Mouse (Mus musculus) liver, embryonic 15.5 days (tissue): ENCODE data around the gene Rnf181. TPM values are rescaled to one million over a fixed set of nuclear protein-coding genes. Genes with fewer than 3 reads are reported as not detected.
A peak's percentile ranks its signal among the peaks of the same experiment; 100 is the strongest.

Experiments used
- ATAC-seq: fragments of 200-750 bp; cut with Nextera tagmentation; 2 replicates; pipeline ENCODE4 v1.8.0; 2017; ENCODE audit warnings: moderate number of reproducible peaks, mild to moderate bottlenecking, moderate library complexity; ENCODE audit not compliant: insufficient read depth
- H3K27ac ChIP-seq: fragments of 300-500 bp; sonication (generic); replicated peaks from 2 replicates; pipeline ENCODE4 v1.5.1; 2015; ENCODE audit warnings: mild to moderate bottlenecking, inconsistent platforms
- H3K27me3 ChIP-seq: fragments of 300-500 bp; sonication (generic); 2 replicates; pipeline ENCODE4 v1.6.1; 2015; ENCODE audit warnings: mild to moderate bottlenecking, inconsistent platforms
- H3K36me3 ChIP-seq: fragments of 300-500 bp; sonication (generic); replicated peaks from 2 replicates; pipeline ENCODE4 v1.6.1; 2015; ENCODE audit warnings: moderate library complexity, mild to moderate bottlenecking, inconsistent platforms
- H3K4me1 ChIP-seq: fragments of 300-500 bp; sonication (generic); replicated peaks from 2 replicates; pipeline ENCODE4 v1.6.1; 2015; ENCODE audit warnings: inconsistent platforms
- H3K4me2 ChIP-seq: fragments of 300-500 bp; sonication (generic); 2 replicates; pipeline ENCODE4 v1.6.1; 2015; ENCODE audit warnings: moderate library complexity, mild to moderate bottlenecking, inconsistent platforms
- H3K4me3 ChIP-seq: fragments of 300-500 bp; sonication (generic); replicated peaks from 2 replicates; pipeline ENCODE4 v1.5.1; 2015; ENCODE audit warnings: mild to moderate bottlenecking, inconsistent platforms
- H3K9ac ChIP-seq: fragments of 300-500 bp; sonication (generic); 2 replicates; pipeline ENCODE4 v1.6.1; 2015; ENCODE audit warnings: moderate library complexity, mild to moderate bottlenecking, inconsistent platforms
- H3K9me3 ChIP-seq: fragments of 300-500 bp; sonication (generic); replicated peaks from 2 replicates; pipeline ENCODE4 v1.6.1; 2016; ENCODE audit warnings: inconsistent platforms
- WGBS: fragments of 180-500 bp; shearing (Covaris S2); methylation state at CpG from one replicate; pipeline ENCODE4 v1.1.7; 2015; ENCODE audit warnings: mixed read lengths; ENCODE audit not compliant: insufficient replicate concordance; 5-methylcytosine and 5-hydroxymethylcytosine counted together
- polyA plus RNA-seq: library from polyadenylated mRNA; unstranded; fragments of >200 nt; fragmentation: Nextera tagmentation; extraction: Ambion mirVana; gene quantifications from 2 replicates; pipeline ENCODE4 v1.2.1, GENCODE M21; 2015

The Rnf181 gene
- polyA plus RNA-seq, 1 experiment from 2014 or later = 82.5 TPM

DNA sequence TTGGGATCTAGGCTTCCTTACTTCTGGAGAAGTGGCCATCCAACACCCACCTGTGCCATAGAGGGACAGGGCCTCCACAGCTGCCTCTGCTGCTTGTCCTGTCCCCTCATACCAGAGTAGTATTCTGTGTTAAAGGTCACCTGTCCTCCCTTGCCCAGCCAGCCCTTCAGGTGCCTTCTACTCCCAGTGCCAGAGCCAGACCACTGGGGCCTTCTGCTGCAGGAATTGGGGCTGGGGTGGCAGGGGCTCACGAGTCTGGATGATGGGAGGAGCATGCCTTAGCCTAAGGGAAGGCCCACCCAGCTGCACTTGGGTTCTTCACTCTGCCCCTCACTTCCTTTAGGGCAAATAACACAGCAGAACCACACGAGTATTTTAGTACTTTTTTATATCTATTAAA lies 7.4 kb downstream of the Rnf181 start:
- H3K27me3 ChIP-seq = peaks cover 31% of the 10 kb centered on the region
- no peak for ATAC-seq
- peaks cover 44% of the 10 kb centered on the region for H3K36me3 ChIP-seq
- no peaks in the 10 kb centered on the region for H3K9me3 ChIP-seq
- H3K4me1 ChIP-seq = peaks cover 89% of the 10 kb centered on the region
- no peak overlapping the region for H3K9ac ChIP-seq
- no peak overlapping the region for H3K27ac ChIP-seq
- no peak overlapping the region for H3K4me3 ChIP-seq
- H3K4me2 ChIP-seq = no peak overlapping the region
- WGBS = 72% methylated on average over 2 of the region's 2 CpGs

DNA sequence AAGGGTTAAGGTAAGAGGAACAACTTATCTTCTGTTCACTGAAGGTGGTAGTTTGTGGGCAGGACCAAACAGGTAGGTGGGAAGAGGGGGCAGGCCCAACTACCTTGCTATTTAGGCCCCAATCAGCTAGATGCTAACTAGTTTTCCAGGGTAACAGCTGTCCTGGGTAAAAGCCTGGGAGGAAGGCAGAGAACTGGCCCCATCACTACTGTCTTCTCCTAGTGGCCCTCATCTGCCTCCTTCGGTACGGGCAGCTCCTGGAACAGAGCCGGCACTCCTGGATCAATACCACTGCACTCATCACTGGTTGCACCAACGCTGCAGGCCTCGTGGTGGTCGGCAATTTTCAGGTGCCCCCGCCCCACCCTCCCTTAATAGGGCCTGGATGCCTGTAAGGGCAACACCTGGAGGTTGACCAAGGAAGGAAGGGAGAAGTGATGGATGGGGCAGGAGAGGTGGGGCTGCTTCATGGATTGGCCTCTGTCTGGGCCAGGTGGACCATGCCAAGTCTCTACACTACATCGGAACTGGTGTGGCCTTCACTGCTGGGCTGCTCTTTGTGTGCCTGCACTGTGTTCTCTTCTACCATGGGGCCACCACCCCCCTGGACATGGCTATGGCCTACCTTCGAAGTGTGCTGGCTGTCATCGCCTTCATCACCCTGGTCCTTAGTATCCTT lies 8.5 kb downstream of the Rnf181 start:
- 81% methylated on average over 10 of the region's 10 CpGs for WGBS
- Histone ChIP-seq H3K9me3 (no peaks in the 10 kb centered on the region), H3K4me2 (peak overlapping the region; percentile 71), H3K4me3 (no peak overlapping the region), H3K4me1 (peaks cover 82% of the 10 kb centered on the region), H3K27me3 (peaks cover 42% of the 10 kb centered on the region), H3K36me3 (peaks cover 44% of the 10 kb centered on the region), H3K27ac (no peak overlapping the region), H3K9ac (no peak overlapping the region)
- ATAC-seq = no peak

DNA sequence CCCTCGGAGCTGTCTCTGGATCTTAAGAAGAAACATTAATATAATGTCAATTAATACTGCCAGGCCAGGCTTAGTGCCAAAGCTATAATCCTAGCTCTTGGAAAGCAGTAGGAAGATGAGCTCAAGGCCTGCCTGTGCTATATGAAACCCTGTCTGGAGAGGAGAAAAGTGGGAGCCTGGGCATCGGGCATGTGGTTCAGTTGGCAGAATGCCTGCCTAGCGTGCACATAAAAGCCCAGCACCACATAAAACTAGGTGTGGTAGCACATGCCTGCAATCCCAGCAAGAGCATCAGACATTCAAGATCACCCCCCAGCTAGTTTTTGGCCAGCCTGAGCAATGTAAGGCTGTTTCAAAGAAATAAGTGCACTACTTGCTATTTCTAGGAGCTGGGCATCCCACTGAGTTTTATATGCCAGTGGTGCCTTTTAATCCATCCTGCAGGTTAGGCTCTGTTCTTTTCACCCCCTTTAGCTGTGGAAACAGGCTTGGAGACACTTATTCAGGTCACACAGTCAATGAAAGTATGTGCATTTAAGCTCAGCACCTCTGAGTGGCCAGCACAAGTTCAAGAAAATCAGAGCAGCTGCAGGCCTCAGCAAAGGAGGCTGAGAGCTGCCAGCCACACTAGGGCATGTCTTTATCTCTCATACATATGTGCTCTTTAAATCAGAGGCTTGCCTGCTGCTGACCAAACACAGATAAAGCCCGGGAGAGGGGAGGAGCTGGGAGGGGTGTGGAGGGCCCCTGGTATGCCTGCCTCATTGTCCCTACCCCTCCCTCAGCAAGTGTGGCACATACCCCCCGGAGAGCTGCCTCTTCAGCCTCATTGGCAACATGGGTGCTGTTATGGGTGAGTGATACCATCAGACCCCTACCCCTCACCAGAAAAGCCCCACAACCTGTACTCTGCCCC lies 9.3 kb downstream of the Rnf181 start:
- Histone ChIP-seq H3K27me3 (peaks cover 45% of the 10 kb centered on the region), H3K36me3 (peaks cover 44% of the 10 kb centered on the region), H3K9ac (no peak overlapping the region), H3K9me3 (no peaks in the 10 kb centered on the region), H3K4me1 (peaks cover 79% of the 10 kb centered on the region), H3K27ac (no peak overlapping the region), H3K4me2 (peak overlapping the region; percentile 71), H3K4me3 (no peak overlapping the region)
- peak; percentile 20 for ATAC-seq
- WGBS = 50% methylated on average over 5 of the region's 5 CpGs

DNA sequence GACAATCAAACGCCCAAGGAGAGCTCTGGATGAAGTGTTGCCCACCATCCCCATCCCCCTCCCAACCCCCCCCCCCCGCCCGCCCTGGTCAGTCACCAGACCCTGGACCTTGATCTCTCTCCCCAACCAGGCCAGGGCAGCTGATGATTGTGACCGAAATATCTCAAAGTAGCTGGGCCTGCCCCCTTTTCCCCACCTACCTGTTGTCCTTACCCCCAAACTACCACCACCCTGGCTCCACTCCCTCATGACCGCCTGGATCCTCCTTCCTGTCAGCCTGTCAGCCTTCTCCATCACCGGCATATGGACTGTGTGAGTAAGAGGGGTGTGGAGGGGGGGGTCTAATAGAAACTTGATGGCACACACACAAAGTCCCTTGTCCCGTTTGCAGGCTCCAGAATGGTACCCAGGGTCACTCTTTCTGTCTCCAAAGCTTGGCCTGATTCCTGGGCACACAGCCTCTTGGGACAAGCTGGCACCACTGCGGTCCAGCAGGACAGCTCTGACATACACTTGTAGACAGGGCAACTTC lies 10.7 kb downstream of the Rnf181 start:
- 53% methylated on average over 8 of the region's 8 CpGs for WGBS
- H3K27ac ChIP-seq = peak overlapping the region; percentile 61; the same call in 1 of the 2 replicates

DNA sequence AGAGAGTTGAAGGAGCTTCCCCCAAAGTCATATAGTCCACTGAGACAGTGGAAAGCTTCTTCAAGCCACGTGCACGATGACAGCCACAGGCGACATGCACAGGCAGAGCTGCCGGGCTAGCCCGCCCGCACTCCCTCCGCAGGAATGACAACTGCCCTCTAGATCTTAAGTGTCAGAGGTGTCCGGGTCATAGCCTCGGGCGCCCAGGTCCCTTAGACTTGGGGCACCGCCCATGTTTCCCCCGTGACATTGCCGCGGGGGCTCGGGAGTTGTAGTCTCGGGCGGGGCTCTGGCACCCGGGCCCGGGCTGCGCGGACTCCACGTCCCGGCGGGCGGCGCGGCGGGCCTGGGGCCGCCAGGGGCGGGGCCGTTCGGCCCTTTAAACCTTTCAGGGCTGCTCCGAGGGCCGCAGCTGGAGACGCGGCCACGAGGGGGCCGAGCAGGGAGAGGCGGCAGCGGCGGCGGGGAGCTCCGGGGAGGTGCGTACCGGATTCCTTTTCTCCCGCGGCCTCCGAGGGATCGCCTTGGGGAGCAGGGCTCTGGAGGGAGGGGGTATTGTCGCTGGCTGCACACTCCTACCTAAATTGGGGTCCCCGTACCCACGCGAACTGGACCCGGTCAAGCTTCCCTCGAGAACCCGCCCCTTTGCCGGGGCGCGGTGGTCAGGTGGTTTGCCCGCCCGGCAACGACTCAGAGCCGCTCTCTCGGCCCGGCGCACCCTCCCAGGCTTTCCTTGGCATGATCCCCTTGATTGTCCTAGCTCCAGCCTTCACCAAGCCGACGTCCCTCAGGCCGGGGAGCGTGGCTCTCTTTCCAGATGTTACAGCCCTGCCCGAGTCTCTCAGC lies 11.5 kb downstream of the Rnf181 start, which contains the start of gene Tmem150a:
TSS of gene Tmem150a (plus strand) at position 382 of the 846 bp plus-strand sequence.
- Histone ChIP-seq H3K4me1 (peaks cover 84% of the 10 kb centered on the region), H3K9ac (peak within 1 kb of the TSS; percentile 52), H3K9me3 (no peaks in the 10 kb centered on the region), H3K4me2 (peak within 1 kb of the TSS; percentile 71), H3K36me3 (peaks cover 45% of the 10 kb centered on the region), H3K27ac (peak within 1 kb of the TSS; percentile 61), H3K27me3 (peaks cover 45% of the 10 kb centered on the region), H3K4me3 (peak within 1 kb of the TSS; percentile 59)
- WGBS = 1% methylated on average over 71 of the region's 71 CpGs
- peak; percentile 66 for ATAC-seq

More for the DNA sequence above, 10.7 kb downstream of the Rnf181 start:
- Histone ChIP-seq H3K4me3 (peak overlapping the region; percentile 59), H3K4me1 (peaks cover 84% of the 10 kb centered on the region), H3K27me3 (peaks cover 45% of the 10 kb centered on the region), H3K9ac (peak overlapping the region; percentile 52; the same call in 1 of the 2 replicates), H3K36me3 (peaks cover 45% of the 10 kb centered on the region), H3K9me3 (no peaks in the 10 kb centered on the region), H3K4me2 (peak overlapping the region; percentile 71)
- peak; percentile 4; the same call in 1 of the 2 replicates for ATAC-seq

DNA sequence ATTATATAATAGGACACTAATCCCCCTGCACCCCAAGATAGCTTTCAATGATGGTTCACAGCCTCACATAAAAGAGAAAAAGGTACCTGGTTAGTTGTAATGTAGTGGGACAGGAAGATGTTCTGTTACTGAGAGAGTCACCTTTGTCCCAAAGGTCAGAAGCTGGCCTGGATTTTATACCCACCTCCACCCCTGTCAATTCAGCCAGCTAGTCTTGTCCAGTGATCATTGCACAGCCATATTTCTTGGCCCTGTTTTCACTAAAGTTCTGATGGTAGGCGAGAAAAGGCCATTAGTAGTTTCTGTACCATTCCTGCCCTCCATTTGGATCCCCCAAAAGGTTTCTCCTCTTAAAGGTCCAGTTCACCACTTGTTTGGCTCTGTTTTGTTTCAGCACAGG lies 12.7 kb downstream of the Rnf181 start:
- H3K9me3 ChIP-seq = no peaks in the 10 kb centered on the region
- peaks cover 84% of the 10 kb centered on the region for H3K4me1 ChIP-seq
- no peak overlapping the region for H3K9ac ChIP-seq
- H3K27ac ChIP-seq = peak overlapping the region; percentile 16; the same call in 1 of the 2 replicates
- ATAC-seq = no peak
- H3K27me3 ChIP-seq = peaks cover 45% of the 10 kb centered on the region
- 43% methylated on average over 1 of the region's 1 CpGs for WGBS
- no peak overlapping the region for H3K4me3 ChIP-seq
- peaks cover 45% of the 10 kb centered on the region for H3K36me3 ChIP-seq
- no peak overlapping the region for H3K4me2 ChIP-seq

DNA sequence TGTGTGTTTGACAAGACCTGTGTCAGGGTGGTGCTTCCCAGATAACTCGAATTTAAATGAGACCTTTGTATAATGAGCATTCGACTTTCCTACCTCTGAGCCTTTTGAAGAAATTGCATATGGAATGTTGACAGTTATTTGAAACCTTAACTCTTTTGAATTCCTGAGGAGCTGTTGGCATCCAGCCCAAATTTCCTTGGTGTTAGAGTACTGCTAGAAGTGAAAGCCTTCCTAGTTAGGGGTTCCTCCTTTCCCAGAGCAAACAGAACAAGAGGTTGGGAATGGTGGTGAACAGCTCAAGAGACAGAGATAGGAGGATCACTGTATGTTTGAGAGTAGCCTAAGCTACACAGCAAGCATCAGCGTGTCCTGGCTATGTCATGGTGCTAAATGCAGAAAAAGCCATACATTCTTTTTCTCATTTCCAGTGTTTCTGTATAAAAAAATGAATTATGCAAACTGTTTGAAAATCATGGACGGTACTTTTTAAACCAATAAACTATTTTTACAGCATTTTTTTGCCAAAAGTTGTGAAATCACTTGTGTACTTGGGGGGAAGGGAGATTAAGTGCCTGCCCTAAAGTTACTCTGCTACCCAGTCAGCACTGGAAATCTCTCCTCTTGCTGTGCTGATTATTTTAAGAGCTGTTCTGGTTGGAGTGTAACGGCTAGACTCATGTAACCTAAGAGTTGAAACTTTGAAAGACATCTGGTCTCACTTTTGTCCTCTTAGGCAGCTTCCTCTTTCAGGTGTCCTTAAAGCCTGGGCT lies 13.9 kb downstream of the Rnf181 start:
- 54% methylated on average over 5 of the region's 5 CpGs for WGBS
- no peak for ATAC-seq
- H3K27me3 ChIP-seq = peaks cover 45% of the 10 kb centered on the region
- peak overlapping the region; percentile 2; the same call in 1 of the 2 replicates for H3K4me2 ChIP-seq
- H3K4me1 ChIP-seq = peaks cover 84% of the 10 kb centered on the region
- H3K36me3 ChIP-seq = peaks cover 43% of the 10 kb centered on the region
- H3K4me3 ChIP-seq = no peak overlapping the region
- no peak overlapping the region for H3K9ac ChIP-seq
- no peaks in the 10 kb centered on the region for H3K9me3 ChIP-seq
- peak overlapping the region; percentile 56 for H3K27ac ChIP-seq

DNA sequence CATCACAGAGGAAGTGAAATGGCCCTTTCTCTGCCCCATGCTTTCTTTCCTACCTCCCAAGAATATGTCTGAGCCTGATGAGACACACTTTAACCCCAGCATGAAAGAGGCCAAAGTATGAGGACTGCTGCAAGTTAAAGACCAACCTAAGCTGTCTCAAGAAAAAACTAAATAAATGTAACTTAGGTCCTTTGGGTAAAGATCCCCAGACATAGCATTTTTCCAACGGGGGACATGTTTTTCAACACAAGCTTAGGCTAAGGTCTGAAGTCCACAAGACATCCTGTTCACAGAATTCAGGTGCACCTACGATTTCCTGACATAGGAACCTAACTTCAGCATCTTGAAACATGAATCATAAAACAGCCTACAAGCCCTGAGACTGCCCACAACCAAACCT lies 16.5 kb downstream of the Rnf181 start:
- Histone ChIP-seq H3K36me3 (peaks cover 32% of the 10 kb centered on the region), H3K27me3 (peaks cover 22% of the 10 kb centered on the region), H3K27ac (0 out of 2 replicates have a peak overlapping the region, but pooled peaks have one; percentile 14), H3K9me3 (no peaks in the 10 kb centered on the region), H3K9ac (no peak overlapping the region), H3K4me1 (peaks cover 80% of the 10 kb centered on the region), H3K4me2 (no peak overlapping the region), H3K4me3 (no peak overlapping the region)
- ATAC-seq = no peak
- 70% methylated on average over 2 of the region's 2 CpGs for WGBS

DNA sequence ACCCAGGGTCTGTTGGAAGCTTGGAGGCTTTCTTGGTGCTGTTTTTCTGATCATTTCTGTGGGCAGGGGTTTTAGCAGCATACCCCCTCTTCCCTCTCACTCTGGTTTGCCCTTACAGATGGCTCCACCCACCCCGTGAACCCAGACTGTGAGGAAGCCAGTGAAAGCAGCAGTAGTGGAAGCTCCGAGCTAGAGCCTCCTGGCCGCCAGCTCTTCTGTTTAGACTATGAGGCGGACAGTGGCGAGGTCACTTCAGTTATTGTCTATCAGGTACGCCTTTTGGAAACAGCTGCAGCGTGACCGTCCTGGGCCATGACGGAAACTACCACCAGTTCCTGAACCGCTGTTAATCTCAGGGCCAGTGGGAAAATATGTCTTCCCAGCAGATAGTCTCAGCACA lies 18.3 kb downstream of the Rnf181 start:
- no peaks in the 10 kb centered on the region for H3K9me3 ChIP-seq
- H3K9ac ChIP-seq = peak overlapping the region; percentile 99
- peaks cover 79% of the 10 kb centered on the region for H3K4me1 ChIP-seq
- 61% methylated on average over 10 of the region's 10 CpGs for whole genome bisulfite sequencing
- H3K4me2 ChIP-seq = peak overlapping the region; percentile 94
- H3K4me3 ChIP-seq = peak overlapping the region; percentile 93
- H3K27ac ChIP-seq = peak overlapping the region; percentile 93
- H3K27me3 ChIP-seq = peaks cover 4% of the 10 kb centered on the region; the same call in 1 of the 2 replicates
- ATAC-seq = no peak
- H3K36me3 ChIP-seq = peaks cover 32% of the 10 kb centered on the region
